Mouse (Mus musculus) megakaryocyte, embryonic 14.5 days (primary cell): Measurements from ENCODE around the gene Ptprm. TPM values are rescaled to one million over a fixed set of nuclear protein-coding genes. Genes with fewer than 3 reads are reported as not detected.

Experiments
- H3K27me3 ChIP-seq: replicated peaks from 2 replicates; pipeline ENCODE3; 2012; ENCODE audit warnings: inconsistent platforms
- H3K36me3 ChIP-seq: replicated peaks from 2 replicates; pipeline ENCODE3; 2012; ENCODE audit warnings: low read length, inconsistent platforms, mixed read lengths
- H3K4me1 ChIP-seq: 2 replicates; pipeline ENCODE4 v1.6.1; 2012; ENCODE audit warnings: inconsistent platforms
- H3K4me3 ChIP-seq: replicated peaks from 2 replicates; pipeline ENCODE3; 2012; ENCODE audit warnings: moderate library complexity, mild to moderate bottlenecking, inconsistent platforms
- H3K9me3 ChIP-seq: 2 replicates; pipeline ENCODE4 v1.6.1; 2012; ENCODE audit warnings: inconsistent platforms
- FLI1 ChIP-seq: IDR thresholded peaks from 2 replicates; pipeline ENCODE4 v1.6.1; 2012; ENCODE audit warnings: low read length, inconsistent platforms, mixed read lengths
- GATA1 ChIP-seq: IDR thresholded peaks from 3 replicates; pipeline ENCODE4 v1.6.1; 2012; ENCODE audit warnings: mixed read lengths, low read length, inconsistent platforms, borderline replicate concordance
- polyA plus RNA-seq: library from polyadenylated mRNA; stranded (reverse); fragments of >175 nt; gene quantifications from 2 replicates; pipeline ENCODE4 v1.2.3, GENCODE M21; 2012; ENCODE audit warnings: low replicate concordance; ENCODE audit not compliant: insufficient read depth

Gene Ptprm
- polyA plus RNA-seq, 1 experiment, result not detected

- no peaks in the 10 kb centered on the region for H3K27me3 ChIP-seq
- H3K36me3 ChIP-seq, result no peaks in the 10 kb centered on the region
- no peaks in the 10 kb centered on the region; the same call in 1 of the 2 replicates for H3K4me1 ChIP-seq
- H3K9me3 ChIP-seq, result peaks cover 80% of the 10 kb centered on the region
- no peak for TF ChIP-seq GATA1
- TF ChIP-seq FLI1, result no peak
- H3K4me3 ChIP-seq, result peak overlapping the region; percentile 54
Measured at GRCm38 (mm10) chr17:66711221-66712016, 642.8 kb downstream of the Ptprm start.

GRCm38 (mm10) chr17:66710568-66710967 lies 643.7 kb downstream of the Ptprm start:
- TF ChIP-seq GATA1 (no peak), FLI1 (no peak)
- no peak overlapping the region for H3K4me3 ChIP-seq
- peaks cover 79% of the 10 kb centered on the region for H3K9me3 ChIP-seq
- no peaks in the 10 kb centered on the region; the same call in 1 of the 2 replicates for H3K4me1 ChIP-seq
- H3K27me3 ChIP-seq, result no peaks in the 10 kb centered on the region
- H3K36me3 ChIP-seq, result no peaks in the 10 kb centered on the region

DNA sequence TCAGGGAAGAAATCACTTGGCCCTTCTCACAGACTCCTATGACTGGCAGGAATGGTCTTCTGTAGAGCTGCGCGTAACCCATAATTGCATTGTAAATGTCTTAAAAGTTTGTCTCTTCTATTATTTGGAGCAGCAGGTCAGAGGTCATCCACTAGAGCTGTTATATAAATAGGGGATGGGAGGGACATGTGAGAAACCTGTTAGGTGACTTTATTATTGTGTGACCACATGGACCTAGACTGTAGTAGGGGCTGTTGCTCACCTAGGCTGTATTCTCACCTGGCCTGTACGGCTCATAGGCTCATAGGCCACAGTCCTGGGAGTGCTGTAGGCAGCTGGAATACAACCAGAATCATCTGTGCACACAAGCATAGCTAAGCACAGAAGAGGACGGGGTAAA lies 645.5 kb downstream of the Ptprm start:
- Histone ChIP-seq H3K9me3 (peaks cover 73% of the 10 kb centered on the region), H3K27me3 (no peaks in the 10 kb centered on the region), H3K4me1 (no peaks in the 10 kb centered on the region; the same call in 1 of the 2 replicates), H3K4me3 (no peak overlapping the region), H3K36me3 (no peaks in the 10 kb centered on the region)
- TF ChIP-seq FLI1 (no peak), GATA1 (no peak)

- Histone ChIP-seq H3K27me3 (no peaks in the 10 kb centered on the region), H3K4me3 (no peak overlapping the region), H3K4me1 (no peaks in the 10 kb centered on the region; the same call in 1 of the 2 replicates), H3K9me3 (peaks cover 71% of the 10 kb centered on the region), H3K36me3 (no peaks in the 10 kb centered on the region)
- TF ChIP-seq FLI1 (no peak), GATA1 (no peak)
Measured at GRCm38 (mm10) chr17:66707684-66708083, 646.6 kb downstream of the Ptprm start.

DNA sequence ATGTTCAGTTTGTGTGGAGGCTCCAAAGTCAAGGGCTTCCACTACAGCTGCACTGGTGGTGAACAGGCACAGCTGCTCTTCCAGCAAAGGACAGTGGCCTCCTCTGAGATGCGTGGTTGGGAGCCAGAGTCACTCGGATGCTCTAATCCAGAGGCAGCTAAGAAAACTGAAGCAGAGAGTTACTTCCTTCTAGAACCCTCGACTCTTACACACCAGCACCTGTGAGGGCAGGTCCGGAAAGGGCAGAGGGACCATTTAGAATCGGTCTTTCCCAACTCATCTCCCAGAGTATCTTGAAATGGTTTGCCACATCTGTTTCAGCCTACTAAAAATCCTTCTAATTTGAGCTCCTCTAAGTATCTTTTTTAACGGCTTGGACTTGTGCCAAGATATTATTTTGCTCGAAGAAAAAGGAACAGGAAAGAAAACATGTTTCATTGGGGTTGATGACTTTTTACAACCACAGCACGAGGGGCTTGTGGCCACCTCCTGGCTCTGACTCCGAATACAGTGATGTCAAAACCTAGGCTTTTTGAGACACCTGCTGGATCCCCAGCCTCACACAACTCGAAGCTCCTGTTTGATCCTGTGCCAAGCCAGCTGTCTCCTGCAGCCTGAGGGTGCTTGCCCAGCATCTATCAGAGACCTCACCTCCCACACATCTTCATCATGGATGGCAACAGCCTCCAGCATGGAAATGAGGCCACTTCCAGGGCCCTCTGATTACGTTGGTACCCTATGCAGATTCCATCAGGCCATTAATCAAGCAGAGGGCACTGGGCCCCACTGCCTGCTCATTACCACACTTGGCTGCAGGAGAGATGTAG lies 652.7 kb downstream of the Ptprm start:
- Histone ChIP-seq H3K4me1 (no peaks in the 10 kb centered on the region), H3K4me3 (no peak overlapping the region), H3K36me3 (no peaks in the 10 kb centered on the region), H3K9me3 (peaks cover 58% of the 10 kb centered on the region), H3K27me3 (no peaks in the 10 kb centered on the region)
- TF ChIP-seq FLI1 (no peak), GATA1 (no peak)

DNA sequence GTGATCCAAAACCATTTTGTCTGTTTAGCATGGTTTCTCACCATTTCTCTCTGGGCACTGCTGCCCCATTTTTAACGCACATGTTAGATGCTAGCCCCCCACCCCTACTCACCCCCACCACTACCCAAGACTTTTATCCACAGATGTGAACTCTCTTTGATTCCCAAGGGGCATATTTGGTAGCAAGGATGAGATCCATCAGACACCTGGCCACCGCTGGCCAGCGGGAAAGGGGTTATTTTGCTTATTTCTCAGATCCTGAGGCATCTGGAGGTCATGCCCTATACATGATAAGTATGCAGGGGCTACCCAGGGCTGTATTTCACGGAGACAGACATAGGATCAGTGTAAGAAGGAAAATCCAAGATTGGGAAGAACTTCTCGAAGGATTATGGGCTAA lies 654.4 kb downstream of the Ptprm start:
- no peak overlapping the region for H3K4me3 ChIP-seq
- H3K4me1 ChIP-seq, result no peaks in the 10 kb centered on the region
- no peak for TF ChIP-seq FLI1
- H3K27me3 ChIP-seq, result no peaks in the 10 kb centered on the region
- peaks cover 58% of the 10 kb centered on the region for H3K9me3 ChIP-seq
- no peaks in the 10 kb centered on the region for H3K36me3 ChIP-seq

- TF ChIP-seq GATA1 (no peak), FLI1 (no peak)
- Histone ChIP-seq H3K36me3 (no peaks in the 10 kb centered on the region), H3K27me3 (no peaks in the 10 kb centered on the region), H3K9me3 (peaks cover 63% of the 10 kb centered on the region), H3K4me3 (no peak overlapping the region), H3K4me1 (no peaks in the 10 kb centered on the region)
Measured at GRCm38 (mm10) chr17:66697650-66698049, 656.6 kb downstream of the Ptprm start.

DNA sequence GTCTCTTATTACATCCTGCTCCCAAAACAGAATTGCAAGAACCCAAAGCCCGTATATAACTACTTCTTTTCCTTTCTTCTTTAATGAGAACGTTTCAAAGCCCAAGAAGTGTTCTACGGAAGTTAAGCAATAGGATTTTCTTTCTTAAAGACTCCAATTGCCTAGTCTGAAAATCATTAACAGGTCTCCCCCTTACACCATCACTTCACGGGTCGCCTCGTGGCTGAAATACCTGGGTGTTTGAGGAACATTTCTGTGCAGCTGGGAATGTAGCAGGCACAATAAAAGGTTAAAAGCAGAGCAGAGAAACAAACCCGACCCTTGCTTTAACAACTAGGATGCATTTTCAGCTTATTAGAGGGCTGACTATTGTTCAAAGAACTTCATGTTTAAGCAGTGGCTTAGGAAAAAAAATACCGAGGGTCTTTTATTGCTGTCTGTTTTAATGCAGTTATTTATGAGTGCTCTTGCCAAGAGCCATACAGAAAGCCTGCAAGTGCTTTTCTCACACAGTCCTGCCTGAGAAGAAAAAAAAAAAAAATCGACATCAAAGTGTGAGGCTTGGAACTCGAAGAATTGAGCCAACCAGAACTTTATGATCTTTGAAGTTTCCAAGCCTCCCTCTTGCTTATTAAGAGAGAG lies 657.6 kb downstream of the Ptprm start:
- no peaks in the 10 kb centered on the region for H3K36me3 ChIP-seq
- no peak overlapping the region for H3K4me3 ChIP-seq
- H3K4me1 ChIP-seq, result no peaks in the 10 kb centered on the region
- H3K27me3 ChIP-seq, result no peaks in the 10 kb centered on the region
- TF ChIP-seq FLI1 (no peak), GATA1 (no peak)
- peaks cover 53% of the 10 kb centered on the region for H3K9me3 ChIP-seq

GRCm38 (mm10) chr17:66694326-66694725 lies 659.9 kb downstream of the Ptprm start:
- peaks cover 51% of the 10 kb centered on the region for H3K9me3 ChIP-seq

More at GRCm38 (mm10) chr17:66694326-66694725, 659.9 kb downstream of the Ptprm start:
- H3K4me1 ChIP-seq, result no peaks in the 10 kb centered on the region
- no peak for TF ChIP-seq GATA1
- no peak for TF ChIP-seq FLI1
- H3K27me3 ChIP-seq, result no peaks in the 10 kb centered on the region
- no peak overlapping the region for H3K4me3 ChIP-seq
- no peaks in the 10 kb centered on the region for H3K36me3 ChIP-seq
